Mouse (Mus musculus) embryonic facial prominence, embryonic 15.5 days (tissue): Measurements from ENCODE around the gene Sufu. TPM values are rescaled to one million over a fixed set of nuclear protein-coding genes. Genes with fewer than 3 reads are reported as not detected.
A peak's percentile ranks its signal among the peaks of the same experiment; 100 is the strongest.

ENCODE experiments used
- ATAC-seq: fragments of 200-750 bp; cut with Nextera tagmentation; 2 replicates; pipeline ENCODE4 v1.8.0; 2017; ENCODE audit warnings: low read depth, moderate TSS enrichment; ENCODE audit not compliant: insufficient number of reproducible peaks, low FRiP score, low TSS enrichment
- H3K27ac ChIP-seq: fragments of 300-500 bp; sonication (generic); replicated peaks from 2 replicates; pipeline ENCODE4 v1.5.1; 2015; ENCODE audit warnings: mild to moderate bottlenecking, inconsistent platforms
- H3K27me3 ChIP-seq: fragments of 300-500 bp; sonication (generic); 2 replicates; pipeline ENCODE4 v1.6.1; 2015; ENCODE audit warnings: inconsistent platforms
- H3K36me3 ChIP-seq: fragments of 300-500 bp; sonication (generic); 2 replicates; pipeline ENCODE4 v1.6.1; 2015; ENCODE audit warnings: mild to moderate bottlenecking, inconsistent platforms
- H3K4me1 ChIP-seq: fragments of 300-500 bp; sonication (generic); 2 replicates; pipeline ENCODE4 v1.6.1; 2015; ENCODE audit warnings: inconsistent platforms
- H3K4me2 ChIP-seq: fragments of 300-500 bp; sonication (generic); replicated peaks from 2 replicates; pipeline ENCODE4 v1.6.1; 2015; ENCODE audit warnings: mild to moderate bottlenecking, inconsistent platforms
- H3K4me3 ChIP-seq: fragments of 300-500 bp; sonication (generic); replicated peaks from 2 replicates; pipeline ENCODE4 v1.5.1; 2015; ENCODE audit warnings: mild to moderate bottlenecking, inconsistent platforms
- H3K9ac ChIP-seq: fragments of 300-500 bp; sonication (generic); 2 replicates; pipeline ENCODE4 v1.6.1; 2015; ENCODE audit warnings: inconsistent platforms
- H3K9me3 ChIP-seq: fragments of 300-500 bp; sonication (generic); replicated peaks from 2 replicates; pipeline ENCODE4 v1.6.1; 2016; ENCODE audit warnings: inconsistent platforms
- WGBS: fragments of 180-500 bp; shearing (Covaris S2); methylation state at CpG from one replicate; pipeline ENCODE4 v1.1.7; 2015; 5-methylcytosine and 5-hydroxymethylcytosine counted together
- polyA plus RNA-seq: library from polyadenylated mRNA; unstranded; fragments of >200 nt; fragmentation: Nextera tagmentation; extraction: Ambion mirVana; gene quantifications from 2 replicates; pipeline ENCODE4 v1.2.1, GENCODE M21; 2015

The Sufu gene
- polyA plus RNA-seq, 1 experiment from 2014 or later = 38.4 TPM

DNA sequence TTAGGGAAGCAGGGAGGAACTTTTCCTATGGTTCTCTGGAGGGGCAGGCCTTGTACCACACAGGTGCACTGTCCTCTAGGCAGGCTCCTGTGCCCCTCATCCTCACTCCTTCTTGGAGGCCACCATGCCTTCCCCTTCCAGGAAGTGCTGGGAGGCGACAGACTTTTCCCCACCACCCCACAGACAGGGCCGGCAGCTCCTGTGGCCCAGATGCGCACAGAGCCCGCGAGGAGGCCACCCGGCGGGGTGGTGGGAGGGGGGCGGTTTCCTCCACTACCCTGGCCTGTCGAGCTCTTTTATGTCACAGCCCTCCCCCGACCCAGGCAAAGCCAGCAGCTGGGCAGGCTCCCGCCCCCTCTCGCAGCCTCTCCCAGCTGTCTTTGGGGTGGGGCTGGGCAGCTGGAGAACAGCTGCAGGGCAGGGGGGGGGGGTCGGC lies 121.7 kb downstream of the Sufu start:
- peak; percentile 83 for ATAC-seq
- H3K4me1 ChIP-seq = peaks cover 52% of the 10 kb centered on the region

DNA sequence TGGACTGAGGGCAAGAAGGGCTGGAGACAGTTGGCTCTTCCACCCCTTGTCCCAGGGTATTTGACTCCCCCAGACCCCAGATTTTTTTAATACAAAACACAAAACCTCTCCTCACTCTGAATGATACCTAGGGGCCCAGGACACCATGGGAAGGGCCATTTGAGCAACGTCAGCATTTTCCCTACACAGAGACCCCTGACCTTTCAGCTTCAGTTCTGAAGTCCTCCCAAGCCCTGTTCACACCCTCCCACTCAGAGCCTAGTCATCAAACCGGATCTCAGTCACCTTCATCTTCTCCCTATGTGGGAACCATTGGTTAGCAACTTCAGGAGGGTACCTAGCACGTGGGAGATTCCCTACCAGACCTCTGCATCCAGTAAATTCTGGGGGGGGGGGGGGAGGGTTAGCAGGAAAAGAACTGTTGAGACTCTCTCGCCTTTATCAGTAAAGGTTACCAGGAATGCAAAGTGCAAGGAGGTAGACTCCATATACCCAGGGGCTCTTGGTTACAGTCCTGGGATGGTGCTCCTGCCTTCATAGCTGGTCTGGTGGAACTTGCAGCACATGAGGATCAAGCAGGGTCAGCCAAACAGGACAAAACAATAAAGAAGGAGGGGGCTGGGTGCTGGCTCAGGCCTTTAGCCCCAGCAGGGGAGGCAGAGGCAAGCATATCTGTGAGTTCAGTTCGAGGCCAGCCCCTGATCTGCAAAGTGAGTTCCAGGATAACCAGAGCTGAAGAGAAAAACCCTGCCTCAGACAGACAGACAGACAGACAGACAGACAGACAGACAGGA lies 122.3 kb downstream of the Sufu start:
- peak overlapping the region; percentile 82; the same call in 1 of the 2 replicates for H3K27ac ChIP-seq
- no peak overlapping the region for H3K4me3 ChIP-seq
- peak overlapping the region; percentile 48 for H3K4me2 ChIP-seq
- H3K4me1 ChIP-seq = peaks cover 59% of the 10 kb centered on the region
- peaks cover 19% of the 10 kb centered on the region for H3K36me3 ChIP-seq
- no peak overlapping the region for H3K9ac ChIP-seq
- 23% methylated on average over 5 of the region's 5 CpGs for WGBS
- H3K27me3 ChIP-seq = no peaks in the 10 kb centered on the region
- H3K9me3 ChIP-seq = no peaks in the 10 kb centered on the region
- no peak for ATAC-seq

More for the DNA sequence above, 121.7 kb downstream of the Sufu start:
- peaks cover 26% of the 10 kb centered on the region for H3K36me3 ChIP-seq
- H3K9ac ChIP-seq = no peak overlapping the region
- peak overlapping the region; percentile 25 for H3K4me3 ChIP-seq
- 1% methylated on average over 13 of the region's 13 CpGs for WGBS
- no peaks in the 10 kb centered on the region for H3K27me3 ChIP-seq
- peak overlapping the region; percentile 48 for H3K4me2 ChIP-seq
- peak overlapping the region; percentile 82; the same call in 1 of the 2 replicates for H3K27ac ChIP-seq
- no peaks in the 10 kb centered on the region for H3K9me3 ChIP-seq

DNA sequence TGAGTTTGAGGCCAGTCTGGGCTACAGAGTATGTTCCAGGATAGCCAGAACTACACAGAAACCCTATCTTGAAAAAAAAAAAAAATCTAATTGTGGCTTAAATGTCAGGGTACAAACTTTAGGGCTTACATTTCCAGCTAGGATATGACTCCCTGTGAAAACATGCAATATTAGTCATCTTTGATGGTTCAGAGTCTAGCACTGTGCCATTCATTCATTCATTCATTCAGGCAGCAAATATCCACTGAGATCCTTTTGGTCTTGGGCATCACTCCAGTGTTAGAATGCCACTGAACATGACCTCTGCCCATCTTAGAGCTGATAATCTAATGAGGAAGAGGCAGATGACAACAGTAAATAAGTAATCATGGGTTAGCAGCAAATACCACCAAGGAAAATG lies 125.0 kb downstream of the Sufu start:
- Histone ChIP-seq H3K9ac (no peak overlapping the region), H3K27ac (no peak overlapping the region), H3K27me3 (no peaks in the 10 kb centered on the region), H3K36me3 (no peaks in the 10 kb centered on the region), H3K4me2 (no peak overlapping the region), H3K4me1 (peaks cover 81% of the 10 kb centered on the region), H3K4me3 (no peak overlapping the region), H3K9me3 (no peaks in the 10 kb centered on the region)
- ATAC-seq = no peak

DNA sequence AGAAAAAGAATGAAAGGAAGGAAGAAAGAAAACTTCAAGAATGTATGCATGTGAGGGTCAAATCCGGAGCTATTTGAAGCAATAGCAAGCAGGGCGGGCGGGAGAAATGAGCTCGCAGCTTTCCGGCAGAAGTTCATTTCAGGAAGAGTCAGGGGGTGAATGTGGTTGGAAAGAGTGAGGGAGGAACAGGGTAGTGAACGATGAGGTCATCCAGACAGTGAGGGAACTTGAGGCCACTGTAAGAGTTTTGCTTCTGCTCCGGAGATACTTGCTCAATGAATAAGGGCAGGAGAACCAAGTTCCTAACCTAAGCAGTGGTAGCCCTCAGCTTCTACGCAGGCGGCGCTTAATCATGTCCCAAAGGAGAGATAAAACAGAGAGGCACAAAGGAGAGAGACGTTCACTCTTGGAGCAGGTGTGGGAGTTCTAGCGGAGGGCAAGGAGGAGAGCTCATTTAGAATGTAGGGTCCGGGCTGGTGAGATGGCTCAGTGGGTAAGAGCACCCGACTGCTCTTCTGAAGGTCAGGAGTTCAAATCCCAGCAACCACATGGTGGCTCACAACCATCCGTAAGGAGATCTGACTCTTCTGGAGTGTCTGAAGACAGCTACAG lies 125.8 kb downstream of the Sufu start:
- Histone ChIP-seq H3K27me3 (no peaks in the 10 kb centered on the region), H3K9me3 (no peaks in the 10 kb centered on the region), H3K9ac (no peak overlapping the region), H3K4me1 (peaks cover 76% of the 10 kb centered on the region), H3K27ac (0 out of 2 replicates have a peak overlapping the region, but pooled peaks have one; percentile 1), H3K4me2 (no peak overlapping the region), H3K4me3 (no peak overlapping the region), H3K36me3 (no peaks in the 10 kb centered on the region)
- ATAC-seq = no peak
- 33% methylated on average over 15 of the region's 15 CpGs for WGBS

DNA sequence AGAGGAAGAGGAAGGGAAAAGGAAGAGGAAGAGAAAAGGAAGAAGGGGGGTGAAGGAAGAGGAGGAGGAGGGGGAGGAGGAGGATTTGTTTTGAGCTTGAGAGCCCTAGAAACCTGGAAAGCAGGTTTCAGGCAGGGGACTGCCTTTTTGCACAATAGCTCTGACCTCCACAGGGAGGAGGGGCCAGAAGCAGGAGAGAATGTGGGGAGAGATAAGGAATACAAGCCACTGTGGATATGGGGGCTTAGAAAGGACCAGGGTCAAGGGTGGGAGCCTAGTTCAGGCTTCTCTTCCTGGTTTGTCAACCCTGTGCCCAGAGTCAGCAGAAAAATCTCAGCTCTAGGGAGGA lies 126.4 kb downstream of the Sufu start:
- Histone ChIP-seq H3K4me2 (peak overlapping the region; percentile 54), H3K4me1 (peaks cover 76% of the 10 kb centered on the region), H3K27ac (peak overlapping the region; percentile 86), H3K27me3 (no peaks in the 10 kb centered on the region), H3K4me3 (peak overlapping the region; percentile 29; the same call in 1 of the 2 replicates), H3K36me3 (no peaks in the 10 kb centered on the region), H3K9me3 (no peaks in the 10 kb centered on the region), H3K9ac (no peak overlapping the region)
- ATAC-seq = no peak

DNA sequence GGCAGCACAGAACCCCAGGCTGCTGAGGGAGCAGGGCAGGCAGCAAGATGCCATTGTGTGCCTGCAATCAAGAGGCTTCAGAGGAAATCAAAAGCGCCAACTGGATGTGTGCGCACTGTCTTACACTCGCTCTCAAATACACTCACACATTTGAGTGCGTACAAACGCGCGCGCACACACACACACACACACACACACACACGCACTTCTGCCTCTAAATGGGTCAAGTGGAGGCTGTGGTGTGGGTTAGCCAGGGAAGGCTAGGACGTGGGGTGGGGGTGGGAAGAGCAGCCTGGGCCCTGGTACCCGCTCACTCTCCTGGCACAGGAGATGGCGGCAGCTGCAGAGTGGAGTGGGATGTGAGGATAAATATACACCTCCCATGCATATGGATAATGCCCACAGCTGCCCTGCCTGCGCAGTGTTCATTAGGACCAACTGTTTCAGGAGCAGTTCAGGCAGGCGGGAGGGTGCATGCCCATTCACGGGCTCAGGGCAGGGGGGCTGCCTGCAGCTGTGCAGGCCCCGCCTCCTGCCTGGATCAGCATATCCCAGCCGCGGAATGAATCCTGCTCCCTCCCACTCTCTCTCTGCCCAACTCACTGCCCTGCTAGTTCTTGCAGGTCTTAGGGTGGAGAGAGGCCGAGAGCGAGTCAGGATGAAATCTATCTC lies 126.9 kb downstream of the Sufu start:
- ATAC-seq = peak; percentile 89
- Histone ChIP-seq H3K9ac (no peak overlapping the region; the same call in 1 of the 2 replicates), H3K36me3 (no peaks in the 10 kb centered on the region), H3K9me3 (no peaks in the 10 kb centered on the region), H3K4me3 (peak overlapping the region; percentile 29), H3K27ac (peak overlapping the region; percentile 86), H3K4me1 (peaks cover 76% of the 10 kb centered on the region), H3K27me3 (no peaks in the 10 kb centered on the region), H3K4me2 (peak overlapping the region; percentile 54)
- 4% methylated on average over 20 of the region's 20 CpGs for WGBS

DNA sequence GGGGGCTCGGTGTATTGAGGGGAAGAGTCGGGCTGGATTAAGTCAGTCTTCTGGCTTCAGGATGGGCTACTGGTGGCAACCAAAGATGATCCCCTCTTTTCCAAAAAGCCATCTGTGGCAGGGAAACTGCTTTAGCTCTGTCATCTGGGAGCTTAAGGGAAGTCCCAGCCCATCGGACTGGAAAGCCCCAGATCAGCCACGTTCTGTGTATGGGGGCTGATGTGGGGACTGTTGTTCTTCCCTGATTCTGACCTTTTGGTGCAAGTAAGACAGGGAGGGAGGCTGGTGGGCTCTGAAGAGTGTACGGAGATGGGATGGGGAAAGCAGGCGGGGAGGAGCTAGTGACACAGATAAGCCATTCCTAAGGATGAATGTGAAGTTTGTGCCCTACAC lies 127.5 kb downstream of the Sufu start:
- Histone ChIP-seq H3K4me3 (peak overlapping the region; percentile 29), H3K9me3 (no peaks in the 10 kb centered on the region), H3K27ac (peak overlapping the region; percentile 86), H3K4me2 (peak overlapping the region; percentile 54), H3K4me1 (peaks cover 76% of the 10 kb centered on the region), H3K27me3 (no peaks in the 10 kb centered on the region), H3K36me3 (no peaks in the 10 kb centered on the region), H3K9ac (no peak overlapping the region; the same call in 1 of the 2 replicates)
- 14% methylated on average over 6 of the region's 6 CpGs for WGBS
- ATAC-seq = no peak

DNA sequence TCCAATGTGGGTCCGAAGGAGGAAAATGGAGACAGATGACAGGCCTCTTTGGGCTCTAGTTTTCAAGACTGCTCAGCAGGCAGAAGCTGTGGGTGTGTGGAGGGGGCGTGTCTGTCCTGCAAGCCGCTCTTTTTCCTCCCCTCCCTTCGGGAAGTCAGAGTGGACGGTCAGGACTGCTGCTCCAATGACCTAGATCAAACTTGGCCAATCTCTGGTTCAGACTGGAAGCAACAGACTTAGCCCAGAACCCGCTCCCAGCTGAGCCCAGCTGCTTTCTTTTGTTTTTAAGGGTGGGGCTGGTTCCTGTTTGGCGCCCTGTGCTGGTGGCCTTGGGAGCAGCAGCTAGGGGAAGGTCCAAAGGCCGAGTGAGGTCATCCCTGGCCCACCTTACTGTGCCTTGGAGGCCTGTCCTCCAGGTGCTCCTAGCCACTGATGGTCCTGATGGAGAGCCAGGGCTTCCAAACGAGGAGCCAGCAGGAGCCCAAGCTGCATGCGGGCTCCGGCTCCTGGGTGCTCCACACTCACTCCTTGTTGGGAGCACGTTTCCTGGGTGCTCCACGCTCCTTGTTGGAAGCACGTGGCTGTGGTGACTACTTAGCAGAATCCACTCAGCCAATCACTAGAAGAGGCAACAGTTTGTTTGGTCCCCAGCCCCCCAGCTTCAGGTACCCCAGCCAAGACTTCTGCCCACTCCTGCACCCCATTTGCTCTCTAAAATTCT lies 128.1 kb downstream of the Sufu start:
- H3K36me3 ChIP-seq = no peaks in the 10 kb centered on the region
- 32% methylated on average over 14 of the region's 14 CpGs for whole genome bisulfite sequencing
- peaks cover 78% of the 10 kb centered on the region for H3K4me1 ChIP-seq
- peak overlapping the region; percentile 54 for H3K4me2 ChIP-seq
- H3K27me3 ChIP-seq = no peaks in the 10 kb centered on the region
- H3K9me3 ChIP-seq = no peaks in the 10 kb centered on the region
- H3K9ac ChIP-seq = no peak overlapping the region
- peak overlapping the region; percentile 86 for H3K27ac ChIP-seq
- H3K4me3 ChIP-seq = peak overlapping the region; percentile 29
- ATAC-seq = no peak

DNA sequence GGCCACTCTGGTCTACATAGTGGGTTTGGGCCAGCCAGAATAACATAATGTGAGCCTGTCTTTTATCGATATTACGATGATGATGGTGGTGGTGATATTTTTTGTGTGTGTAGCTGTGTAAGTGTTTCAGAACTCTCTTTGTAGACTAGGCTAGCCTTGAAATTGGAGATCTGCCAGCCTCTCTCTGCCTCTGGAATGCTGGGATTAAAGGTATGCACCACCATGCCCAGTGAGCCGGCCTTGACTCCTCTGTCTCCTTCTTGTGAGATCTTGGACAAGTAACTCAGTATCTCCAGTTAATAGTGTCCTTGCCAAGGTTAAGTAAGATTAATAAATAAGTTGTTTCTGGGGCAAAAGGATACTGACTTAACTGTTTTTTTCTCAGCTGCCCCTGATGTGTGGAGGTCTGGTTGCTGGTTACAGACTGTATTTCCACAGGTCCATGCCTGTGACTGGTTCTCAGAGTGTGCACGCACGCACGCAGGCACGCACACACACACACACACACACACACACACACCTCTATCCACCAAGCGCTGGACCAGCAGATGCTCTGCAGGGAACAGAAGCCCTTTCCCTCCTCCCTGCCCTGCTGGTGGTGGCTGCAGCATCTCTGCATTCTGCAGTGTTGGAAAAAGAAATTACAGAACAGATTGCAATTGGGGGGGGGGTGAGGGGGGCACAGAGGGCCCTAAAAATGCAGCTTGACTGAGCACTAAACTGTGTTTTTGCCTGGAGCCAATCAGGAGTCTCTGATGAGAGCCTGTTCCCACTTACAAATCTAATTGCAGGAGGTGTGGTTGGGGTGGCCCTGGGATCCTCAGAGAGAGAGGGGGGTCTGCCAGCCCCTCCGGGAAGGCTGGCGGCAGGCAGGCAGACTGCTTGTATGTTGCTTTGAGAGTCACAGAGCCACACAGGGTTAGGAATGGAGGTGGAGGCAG lies 129.3 kb downstream of the Sufu start:
- Histone ChIP-seq H3K9ac (no peak overlapping the region), H3K9me3 (no peaks in the 10 kb centered on the region), H3K36me3 (no peaks in the 10 kb centered on the region), H3K27me3 (no peaks in the 10 kb centered on the region), H3K27ac (no peak overlapping the region), H3K4me1 (peaks cover 85% of the 10 kb centered on the region), H3K4me2 (no peak overlapping the region), H3K4me3 (no peak overlapping the region)
- ATAC-seq = no peak
- WGBS = 41% methylated on average over 10 of the region's 10 CpGs
